Mouse (Mus musculus): ENCODE data around the gene Cst13. TPM values are rescaled to one million over a fixed set of nuclear protein-coding genes. Genes with fewer than 3 reads are reported as not detected.

The Cst13 gene
- polyA plus RNA-seq, 1 experiment from 2014 or later = not detected

Other genes with a start within 250 kb of the Cst13 start
- gene Nxt1, start 147.5 kb upstream of the Cst13 start, polyA plus RNA-seq (2014; fragmentation: Nextera tagmentation; extraction: Ambion mirVana) = 122 and 133 TPM in 2 replicates
- gene Gzf1, start 139.1 kb upstream of the Cst13 start, polyA plus RNA-seq (2014; fragmentation: Nextera tagmentation; extraction: Ambion mirVana) = 27.5 and 29.1 TPM in 2 replicates
- 17.1 and 23.6 TPM in 2 replicates for gene Napb, start 87.6 kb upstream of the Cst13 start, polyA plus RNA-seq (2014; fragmentation: Nextera tagmentation; extraction: Ambion mirVana)
- gene Cstl1, start 69.7 kb upstream of the Cst13 start, polyA plus RNA-seq (2014; fragmentation: Nextera tagmentation; extraction: Ambion mirVana) = not detected in 2 replicates
- gene Cst11, start 48.6 kb upstream of the Cst13 start, polyA plus RNA-seq (2014; fragmentation: Nextera tagmentation; extraction: Ambion mirVana) = not detected in 2 replicates
- not detected in 2 replicates for gene 8030411F24Rik, start 38.1 kb upstream of the Cst13 start, polyA plus RNA-seq (2014; fragmentation: Nextera tagmentation; extraction: Ambion mirVana)
- not detected in 2 replicates for gene Cst12, start 30.7 kb upstream of the Cst13 start, polyA plus RNA-seq (2014; fragmentation: Nextera tagmentation; extraction: Ambion mirVana)
- gene Cst8, start 21.3 kb upstream of the Cst13 start, polyA plus RNA-seq (2014; fragmentation: Nextera tagmentation; extraction: Ambion mirVana) = not detected in 2 replicates
- gene Cst9, start 15.1 kb downstream of the Cst13 start, polyA plus RNA-seq (2014; fragmentation: Nextera tagmentation; extraction: Ambion mirVana) = not detected in 2 replicates
- gene 9230104L09Rik, start 45.0 kb downstream of the Cst13 start, polyA plus RNA-seq (2014; fragmentation: Nextera tagmentation; extraction: Ambion mirVana) = not detected in 2 replicates
- 341 and 346 TPM in 2 replicates for gene Cst3, start 55.6 kb downstream of the Cst13 start, polyA plus RNA-seq (2014; fragmentation: Nextera tagmentation; extraction: Ambion mirVana)
- not detected in 2 replicates for gene Gm1330, start 183.2 kb downstream of the Cst13 start, polyA plus RNA-seq (2014; fragmentation: Nextera tagmentation; extraction: Ambion mirVana)
- not detected in 2 replicates for gene Gm10750, start 197.2 kb downstream of the Cst13 start, polyA plus RNA-seq (2014; fragmentation: Nextera tagmentation; extraction: Ambion mirVana)